Mouse (Mus musculus) hematopoietic multipotent progenitor cell, adult 10-12 weeks (in vitro differentiated cells): ENCODE data around the gene Syna. TPM values are rescaled to one million over a fixed set of nuclear protein-coding genes. Genes with fewer than 3 reads are reported as not detected.

Experiments used
- polyA plus RNA-seq: library from polyadenylated mRNA; stranded (reverse); fragments of >175 nt; gene quantifications from 2 replicates; pipeline ENCODE4 v1.2.3, GENCODE M21; 2012; ENCODE audit warnings: low replicate concordance

Syna gene
- polyA plus RNA-seq: 0.06 TPM in 1 of 2 replicates, not detected in the other

GRCm38 (mm10) chr5:134560071-134560449 is at the start of gene Syna:
Gene Syna (minus strand): TSS chr5:134560171.

DNA sequence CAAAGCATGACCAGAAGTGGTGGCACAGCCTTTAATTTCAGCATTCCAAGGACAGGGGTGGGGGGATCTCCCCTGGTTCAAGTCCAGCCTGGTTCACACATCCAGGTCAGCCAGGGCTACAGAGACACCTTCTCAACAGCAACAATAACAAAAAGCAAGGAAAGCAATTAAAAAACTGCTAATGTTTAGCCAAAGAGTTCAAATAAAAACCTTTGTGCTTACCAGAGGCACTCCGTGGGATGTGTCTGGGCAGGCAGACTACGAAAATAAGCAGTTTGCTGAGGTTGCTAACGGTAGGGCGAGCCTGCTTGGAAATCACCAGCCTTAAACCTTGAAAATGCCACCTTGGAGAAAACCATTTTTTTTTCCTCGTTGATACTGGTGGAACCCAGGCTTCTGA is 21.2 kb upstream of the Syna start, which contains the start of gene Rfc2:
Gene Rfc2 (plus strand): TSS at position 221 of the 400 bp plus-strand sequence.

GRCm38 (mm10) chr5:134552110-134552972 is 7.6 kb downstream of the Syna start, which contains the start of gene Clip2:
Gene Clip2 (minus strand): TSS chr5:134552434.

Other genes with a start within 250 kb of the Syna start
- gene Gtf2i, start 245.4 kb downstream of the Syna start, polyA plus RNA-seq: 94.1 and 397 TPM in 2 replicates
- gene Gtf2ird1, start 103.5 kb downstream of the Syna start, polyA plus RNA-seq: 13.3 and 26.9 TPM in 2 replicates
- 15.6 and 38.6 TPM in 2 replicates for gene Clip2, start 7.7 kb downstream of the Syna start, polyA plus RNA-seq
- gene Rfc2, start 21.2 kb upstream of the Syna start, polyA plus RNA-seq: 36.5 and 38.3 TPM in 2 replicates
- 27.4 and 203 TPM in 2 replicates for gene Lat2, start 54.9 kb upstream of the Syna start, polyA plus RNA-seq
- 165 and 209 TPM in 2 replicates for gene Eif4h, start 79.3 kb upstream of the Syna start, polyA plus RNA-seq
- gene Limk1, start 128.4 kb upstream of the Syna start, polyA plus RNA-seq: 36.6 and 81.7 TPM in 2 replicates
- 0.16 and 0.35 TPM in 2 replicates for gene Eln, start 187.2 kb upstream of the Syna start, polyA plus RNA-seq